Mouse (Mus musculus): Measurements from ENCODE around the gene Fbxo3.

GRCm38 (mm10) chr2:104001861-104002260 lies 25.7 kb upstream of the Fbxo3 start:
- TF ChIP-seq ZNF384 (IDR thresholded peaks at IDR 0.05; ENCODE audit: low read depth, low read length) (no peak), MAFK (IDR thresholded peaks at IDR 0.05; ENCODE audit: insufficient read depth, low read depth, low read length) (no peak), HCFC1 (IDR thresholded peaks at IDR 0.05; ENCODE audit: borderline replicate concordance, insufficient read depth, low read length) (no peak), CHD2 (IDR thresholded peaks at IDR 0.05; ENCODE audit: low read depth, low read length) (no peak)

Measured in ES-E14 (cell line).